Mouse (Mus musculus) 3T3-L1 (cell line): Measurements from ENCODE around the gene Rad50.

ENCODE experiments used
- DNase-seq: peaks from one replicate; pipeline ENCODE4 v3.0.0-alpha.2; 2015; ENCODE audit warnings: low read depth, low spot score

The Rad50 gene

DNA sequence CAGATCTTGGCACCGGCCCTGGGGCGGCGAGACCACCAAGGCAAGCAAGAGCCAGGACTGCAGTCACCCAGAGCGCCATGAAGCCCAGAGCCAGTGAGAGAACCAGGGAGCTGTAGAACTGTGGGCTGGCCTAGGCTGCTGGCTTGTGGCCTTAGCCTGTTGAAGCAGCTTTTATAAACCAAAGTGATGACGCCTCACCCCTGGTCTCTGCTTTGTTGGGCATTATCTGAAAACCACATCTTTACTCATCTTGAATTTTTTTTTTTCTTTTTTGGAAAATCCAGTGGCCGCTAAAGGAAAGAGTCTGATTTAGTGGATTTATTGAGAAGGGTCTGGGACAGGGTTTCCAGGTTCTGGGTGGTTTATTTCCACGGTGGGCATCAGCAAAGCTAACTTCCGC lies 72.6 kb downstream of the Rad50 start, which contains the start of gene Il13:
Il13 (minus strand) TSS at position 147 of the 400 bp plus-strand sequence.
- no peak for DNase-seq

DNA sequence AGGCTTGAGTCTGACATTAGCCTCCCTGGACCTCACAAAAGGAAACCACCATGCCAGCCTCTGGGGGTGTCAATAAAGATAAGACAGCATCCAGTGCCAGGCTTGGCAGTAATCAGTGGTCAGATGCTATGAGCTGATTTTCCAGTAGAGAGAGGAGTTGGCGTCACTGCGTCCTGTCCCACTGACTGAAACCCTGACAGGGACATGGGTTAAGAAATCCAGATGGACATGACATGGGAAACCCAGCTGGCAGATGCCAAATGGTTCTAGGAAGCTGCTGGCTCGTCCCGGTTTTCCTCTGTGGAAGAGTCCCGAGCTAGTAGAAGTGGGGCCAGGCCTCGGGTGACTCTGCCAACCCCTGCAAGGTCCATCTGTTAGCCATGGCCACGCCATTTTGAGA lies 73.5 kb downstream of the Rad50 start:
- DNase-seq: no peak

DNA sequence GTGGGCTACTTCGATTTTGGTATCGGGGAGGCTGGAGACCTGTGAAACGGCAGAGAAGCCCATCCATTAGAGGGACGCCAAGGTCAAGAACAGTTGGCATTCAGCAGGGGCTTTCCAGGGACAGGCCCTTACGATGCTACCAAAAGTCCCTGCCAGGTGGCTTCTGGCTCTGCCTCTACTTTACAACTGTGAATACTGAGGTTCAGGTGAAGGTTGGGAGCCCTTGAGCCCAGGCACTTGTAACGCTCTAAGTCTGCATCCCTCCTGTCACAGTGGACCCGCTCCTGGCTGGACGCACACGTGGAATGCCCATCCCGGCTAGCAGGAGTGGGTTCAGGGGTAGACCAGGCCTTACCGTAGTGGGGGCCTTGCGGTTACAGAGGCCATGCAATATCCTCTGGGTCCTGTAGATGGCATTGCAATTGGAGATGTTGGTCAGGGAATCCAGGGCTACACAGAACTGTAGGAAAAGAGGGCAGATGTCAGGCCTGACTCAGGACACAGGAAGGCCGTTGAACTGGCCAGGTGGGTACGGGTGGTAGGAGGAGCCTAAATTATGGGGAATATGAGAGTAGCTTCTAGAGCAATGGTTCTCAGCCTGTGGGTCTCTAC lies 74.9 kb downstream of the Rad50 start:
- DNase-seq: peak; percentile 11

DNA sequence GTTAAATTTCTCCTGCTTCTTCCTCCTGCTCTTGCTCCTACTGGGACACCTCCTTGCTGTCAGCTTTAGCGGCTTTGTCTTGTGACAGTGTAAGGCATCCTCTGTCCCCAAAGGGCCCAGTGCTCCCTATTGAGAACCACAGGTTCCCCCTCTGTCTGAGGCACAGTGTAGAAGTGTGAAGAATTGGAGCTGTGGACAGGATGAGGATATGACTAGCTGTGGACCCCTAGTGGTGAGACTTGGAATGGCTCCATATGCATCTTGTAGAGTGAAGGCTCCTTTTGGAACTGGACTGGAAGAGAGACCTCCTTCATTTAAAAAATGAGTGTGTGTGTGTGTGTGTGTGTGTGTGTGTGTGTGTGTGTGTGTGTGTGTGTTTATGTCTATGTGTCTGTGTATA lies 79.3 kb downstream of the Rad50 start:
- DNase-seq: peak; percentile 89

DNA sequence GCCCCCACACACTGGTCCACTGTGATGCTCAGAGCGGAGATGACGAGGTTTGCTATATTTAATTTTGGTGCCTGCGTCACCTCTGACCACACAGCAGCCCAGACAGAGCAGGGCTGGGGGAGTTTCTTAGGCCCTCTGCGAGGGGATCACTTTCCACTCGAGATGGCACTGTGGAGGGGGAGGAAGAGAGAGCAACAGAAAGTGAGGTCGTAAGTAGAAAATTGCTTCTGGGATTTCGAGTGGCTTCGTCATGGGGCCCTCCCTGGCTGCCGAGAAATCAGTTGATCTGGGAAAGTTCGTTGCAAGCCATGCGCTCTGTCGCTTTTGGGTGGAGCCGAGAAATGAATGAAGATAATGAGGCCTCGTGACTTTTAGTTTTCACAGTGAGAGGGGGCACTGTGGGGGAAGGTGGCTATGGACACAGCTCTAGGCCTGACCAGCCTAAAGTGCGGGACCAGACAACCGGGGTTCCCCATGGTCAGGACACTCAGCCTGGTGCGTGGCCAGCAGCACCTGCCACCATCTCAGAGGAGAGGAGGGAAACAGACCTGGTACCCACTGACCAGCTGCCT lies 80.2 kb downstream of the Rad50 start:
- DNase-seq: no peak

DNA sequence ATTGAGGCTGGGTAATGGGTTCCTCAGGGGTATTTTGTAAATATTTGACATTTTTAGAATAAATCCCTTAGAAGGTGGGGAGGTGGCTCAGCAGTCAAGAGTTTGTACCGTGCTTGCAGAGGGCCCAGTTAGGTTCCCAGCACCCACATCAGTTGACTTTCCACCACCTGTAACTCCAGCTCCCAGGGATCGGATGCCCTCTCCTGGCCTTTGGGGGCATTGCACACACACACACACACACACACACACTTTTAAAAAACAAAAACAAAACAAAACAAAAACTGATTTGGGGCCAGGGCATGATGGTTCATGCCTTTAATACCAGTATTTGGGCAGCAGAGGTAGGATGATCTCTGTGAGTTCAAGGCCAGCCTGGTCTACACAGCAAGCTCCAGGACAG lies 83.0 kb downstream of the Rad50 start:
- DNase-seq: no peak

DNA sequence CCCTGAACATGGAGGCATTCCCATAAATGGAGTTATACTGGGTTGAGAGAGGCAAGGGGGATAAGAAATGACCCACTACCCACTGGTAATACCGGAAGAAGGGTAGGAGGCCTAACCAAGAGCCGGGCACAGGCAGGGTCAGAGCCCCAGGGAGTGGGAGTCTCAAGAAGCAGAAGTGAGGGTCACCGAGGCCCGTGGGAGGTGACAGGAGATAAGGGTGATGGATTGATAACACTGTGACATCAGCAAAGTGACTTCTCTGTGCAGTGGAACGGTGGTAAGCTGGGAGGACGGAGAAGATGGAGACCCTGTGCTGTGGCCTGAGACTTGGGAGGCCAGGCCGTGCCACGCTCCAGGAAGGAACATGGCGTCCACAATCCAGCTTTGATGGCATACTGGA lies 83.5 kb downstream of the Rad50 start:
- no peak for DNase-seq

DNA sequence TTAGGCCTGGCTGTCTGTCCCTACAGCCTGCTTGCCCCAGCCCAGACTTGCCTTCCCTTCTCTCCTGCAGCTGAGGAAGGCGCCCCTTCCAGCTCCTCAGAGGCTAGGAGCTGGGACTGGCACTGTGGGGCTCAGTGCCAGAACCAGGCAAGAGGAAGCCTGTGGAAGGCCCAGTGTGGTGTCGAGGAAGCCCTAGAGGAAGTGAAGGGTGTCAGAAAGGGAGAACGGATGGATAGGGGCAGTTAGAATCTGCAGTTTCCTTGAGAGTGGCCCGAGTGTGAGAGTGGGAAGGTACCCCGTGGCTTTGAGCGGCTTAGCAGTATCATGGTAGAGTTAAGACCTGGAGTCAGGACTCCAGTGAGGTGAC lies 84.7 kb downstream of the Rad50 start:
- no peak for DNase-seq

DNA sequence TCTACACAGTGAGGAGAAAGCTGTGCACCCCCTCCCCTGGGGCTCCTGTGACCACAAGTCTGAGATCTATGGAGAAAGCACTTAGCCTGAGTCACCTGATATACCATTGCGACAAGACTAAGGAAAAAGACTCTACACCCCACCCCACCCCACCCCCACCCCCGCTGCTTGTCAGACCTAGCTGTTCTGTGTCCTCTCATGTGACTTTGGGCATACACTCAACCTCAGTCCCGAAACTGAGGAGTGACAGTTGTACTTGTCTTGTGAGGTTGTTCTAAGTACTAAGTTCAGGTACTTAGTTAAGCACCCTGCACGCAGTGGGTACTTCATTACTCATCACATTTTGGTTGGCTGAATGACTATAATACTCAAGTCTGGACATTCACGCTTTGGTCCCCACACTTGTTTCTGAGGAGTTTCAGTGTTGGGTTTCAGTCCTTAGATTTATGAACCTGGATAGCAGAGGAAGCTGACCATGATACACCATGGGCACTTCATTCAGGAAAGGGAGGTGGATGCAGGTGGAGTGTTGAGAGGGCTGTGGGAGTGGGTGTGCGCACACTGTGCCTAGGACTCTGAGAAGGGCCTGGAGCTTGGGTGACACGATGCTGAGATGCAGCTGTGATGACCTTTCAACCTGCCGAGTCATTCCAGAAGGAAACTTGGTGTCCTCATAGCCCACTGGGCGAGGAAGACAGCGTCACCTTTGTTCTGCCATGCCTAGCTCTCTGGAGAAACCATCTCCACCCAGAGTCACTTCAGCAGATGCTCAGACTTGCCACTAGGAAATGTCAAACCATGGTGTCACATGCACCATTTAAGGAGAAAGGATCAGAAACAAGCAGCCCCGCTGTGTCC lies 85.3 kb downstream of the Rad50 start:
- peak; percentile 6 for DNase-seq

DNA sequence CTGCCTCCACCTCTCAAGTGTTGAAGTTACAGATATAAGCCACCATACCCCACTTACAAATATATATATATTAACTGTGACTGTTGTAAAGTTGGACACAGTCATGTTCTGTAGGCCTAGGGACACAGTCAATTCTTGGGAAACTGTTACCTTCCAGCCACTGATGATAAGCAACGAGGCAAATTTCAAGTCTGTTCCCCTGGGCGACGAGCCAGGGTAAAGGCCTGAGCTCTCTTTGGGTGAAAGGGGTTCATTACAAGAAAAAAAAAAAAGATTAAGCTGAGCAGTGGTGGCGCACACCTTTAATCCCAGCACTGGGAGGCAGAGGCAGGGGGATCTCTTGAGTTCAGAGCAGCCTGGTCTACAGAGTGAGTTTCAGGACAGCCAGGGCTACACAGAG lies 87.0 kb downstream of the Rad50 start:
- no peak for DNase-seq

DNA sequence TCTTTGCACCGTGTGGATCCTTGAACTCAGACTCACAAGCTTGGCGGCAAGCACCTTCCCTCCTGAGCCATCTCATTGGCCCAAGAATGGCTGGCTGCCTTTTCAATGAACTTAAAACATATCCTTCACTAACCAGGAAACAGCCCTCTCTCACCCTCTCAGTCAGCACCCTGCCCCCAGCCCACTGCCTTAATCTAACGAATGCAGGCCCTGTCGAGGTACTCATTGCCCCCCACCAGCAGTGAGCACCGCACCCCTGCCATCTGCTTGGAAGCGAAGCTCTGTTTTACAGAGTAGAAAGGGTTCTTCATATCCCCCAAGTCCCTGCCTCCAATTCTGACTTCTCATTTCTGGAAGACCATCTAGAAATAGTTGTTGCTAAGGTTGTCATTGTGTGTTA lies 87.7 kb downstream of the Rad50 start:
- no peak for DNase-seq

DNA sequence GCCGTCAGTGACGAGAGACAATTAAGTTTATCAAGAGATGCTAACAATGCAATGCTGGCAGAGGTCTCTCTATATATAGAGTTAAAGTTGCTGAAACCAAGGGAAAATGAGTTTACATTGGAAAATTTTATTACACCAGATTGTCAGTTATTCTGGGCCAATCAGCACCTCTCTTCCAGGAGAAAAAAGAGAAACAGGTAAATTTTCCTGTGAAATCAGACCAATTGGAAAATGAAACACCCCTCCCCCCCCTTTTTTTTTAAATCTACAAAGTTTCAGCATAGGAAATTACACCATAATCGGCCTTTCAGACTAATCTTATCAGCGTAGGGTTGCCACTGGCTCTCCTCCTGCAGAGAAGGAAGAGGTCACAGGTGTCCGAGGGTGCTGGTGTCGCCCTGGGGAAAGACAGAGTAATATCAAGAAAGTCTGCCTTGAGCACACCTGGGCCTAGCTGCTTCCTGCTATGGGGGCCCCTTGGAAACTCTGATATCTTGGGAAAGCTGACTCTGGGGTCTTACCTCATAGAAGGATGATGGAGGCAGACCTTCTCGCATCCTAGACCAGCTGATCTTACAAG lies 88.4 kb downstream of the Rad50 start, which contains the start of gene Il4:
Il4 (minus strand) TSS at position 51 of the 580 bp plus-strand sequence.
- DNase-seq: no peak

DNA sequence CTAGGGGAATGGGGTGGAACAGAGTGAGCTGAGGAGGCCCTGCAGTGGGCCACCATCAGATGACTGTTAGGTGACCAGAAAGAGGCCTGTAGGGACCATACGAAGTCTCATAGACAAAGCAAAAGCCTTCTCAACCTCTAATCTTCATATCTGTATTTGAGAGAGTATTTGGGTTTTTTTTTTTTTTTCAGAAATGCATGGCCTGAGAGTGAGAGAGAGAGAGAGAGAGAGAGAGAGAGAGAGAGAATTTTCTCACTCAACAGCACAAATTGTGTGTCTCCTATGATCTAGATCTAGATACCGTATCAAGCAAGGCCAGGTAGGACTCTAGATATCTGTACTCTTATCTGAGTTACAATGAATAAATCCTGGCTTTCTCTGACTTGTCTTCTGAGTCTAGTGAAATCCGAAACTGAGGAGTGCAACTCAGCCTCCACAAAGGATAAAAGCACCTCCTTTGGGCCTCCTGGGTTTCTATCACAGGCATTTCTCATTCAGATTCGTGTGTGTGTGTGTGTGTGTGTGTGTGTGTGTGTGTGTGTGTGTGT lies 89.5 kb downstream of the Rad50 start:
- no peak for DNase-seq

DNA sequence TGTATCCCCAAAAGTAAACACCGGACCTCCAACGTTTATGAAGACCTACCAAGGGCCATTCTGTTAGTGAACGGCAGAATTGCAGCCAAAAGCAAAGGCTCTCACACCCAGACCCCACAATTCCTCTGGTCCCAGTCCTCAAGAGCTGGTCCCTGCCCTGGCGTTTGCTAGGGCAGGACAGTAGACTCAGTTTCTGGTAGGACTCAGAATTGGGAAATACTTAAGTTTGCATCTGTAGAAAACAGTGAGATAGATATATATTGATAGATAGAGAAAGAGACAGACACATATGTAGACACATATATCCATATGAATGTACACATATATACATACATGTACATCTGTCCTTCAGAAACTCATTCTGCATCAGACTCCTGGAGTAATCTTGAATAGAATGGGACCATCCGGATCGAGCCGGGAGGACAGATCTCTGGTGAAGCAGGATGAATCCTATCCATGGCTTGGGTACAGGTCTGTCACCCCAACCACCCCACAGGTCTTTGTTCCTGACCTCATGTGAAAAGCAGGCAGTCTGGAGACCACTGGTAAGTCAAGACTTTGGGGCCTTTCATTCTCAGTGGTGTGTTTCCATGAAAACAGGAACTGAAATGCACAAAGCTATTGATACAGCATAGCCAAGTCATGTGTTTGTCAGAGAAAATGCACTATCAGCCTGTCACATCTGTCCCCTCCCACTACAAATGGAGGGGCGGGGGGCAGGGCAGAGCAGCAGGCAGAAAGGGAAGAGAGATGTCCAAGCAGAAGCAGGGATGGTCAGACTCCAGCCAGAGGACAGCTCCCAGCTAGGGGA lies 90.2 kb downstream of the Rad50 start:
- no peak for DNase-seq

DNA sequence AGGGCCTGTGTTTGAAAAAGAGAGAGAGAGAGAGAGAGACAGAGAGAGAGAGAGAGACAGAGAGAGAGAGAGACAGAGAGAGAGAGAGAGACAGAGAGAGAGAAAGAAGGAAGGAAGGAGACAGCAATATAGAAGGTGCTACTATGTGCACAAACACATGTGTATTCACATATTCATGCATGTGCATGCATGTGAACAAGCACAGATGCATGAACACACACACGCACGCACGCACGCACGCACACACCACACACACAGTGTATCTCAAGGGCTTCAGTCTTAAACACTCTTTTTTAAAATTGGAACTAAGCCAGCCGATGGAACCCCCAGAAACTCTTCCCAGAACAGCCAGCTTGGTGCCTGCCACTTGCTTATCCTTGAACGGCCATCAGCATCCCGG lies 91.5 kb downstream of the Rad50 start:
- DNase-seq: no peak

DNA sequence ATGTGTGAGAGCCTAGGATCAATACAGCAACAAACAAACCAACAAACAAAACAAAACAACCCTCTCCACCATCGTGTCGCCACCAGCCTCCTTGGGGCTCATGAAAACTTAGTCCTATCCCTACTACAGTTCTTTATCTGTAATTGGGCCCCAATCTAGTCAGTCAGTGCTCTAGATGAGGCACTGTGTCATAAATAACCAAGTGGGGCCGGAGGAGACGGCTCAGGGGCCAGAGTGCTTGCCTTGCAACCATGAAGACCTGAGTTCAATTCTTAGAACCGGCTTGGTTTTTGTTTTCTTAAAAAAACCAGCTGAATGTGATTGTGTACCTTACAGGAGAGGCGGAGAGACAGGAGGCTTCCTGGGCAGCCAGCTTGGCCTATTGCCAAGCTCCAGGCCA lies 91.9 kb downstream of the Rad50 start:
- DNase-seq: no peak

DNA sequence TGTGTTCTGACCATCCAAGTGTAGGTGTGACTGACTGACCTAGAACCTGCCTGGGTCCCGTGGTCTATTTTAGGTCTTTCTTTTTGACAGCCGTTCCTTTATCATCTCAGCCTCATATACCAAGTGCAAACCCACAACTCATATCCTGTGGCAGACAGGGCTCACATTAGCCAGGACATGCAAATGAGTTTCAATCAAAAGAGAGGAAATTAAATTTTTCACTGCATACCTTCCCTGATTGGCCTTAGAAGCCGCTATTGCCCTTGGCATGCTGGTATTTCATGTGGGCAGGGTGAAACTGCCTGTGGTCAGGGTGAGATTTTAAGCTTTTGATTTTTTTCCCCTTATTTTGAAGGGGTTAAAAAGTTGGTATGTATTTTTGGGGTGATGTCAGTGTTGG lies 97.4 kb downstream of the Rad50 start:
- DNase-seq: no peak

DNA sequence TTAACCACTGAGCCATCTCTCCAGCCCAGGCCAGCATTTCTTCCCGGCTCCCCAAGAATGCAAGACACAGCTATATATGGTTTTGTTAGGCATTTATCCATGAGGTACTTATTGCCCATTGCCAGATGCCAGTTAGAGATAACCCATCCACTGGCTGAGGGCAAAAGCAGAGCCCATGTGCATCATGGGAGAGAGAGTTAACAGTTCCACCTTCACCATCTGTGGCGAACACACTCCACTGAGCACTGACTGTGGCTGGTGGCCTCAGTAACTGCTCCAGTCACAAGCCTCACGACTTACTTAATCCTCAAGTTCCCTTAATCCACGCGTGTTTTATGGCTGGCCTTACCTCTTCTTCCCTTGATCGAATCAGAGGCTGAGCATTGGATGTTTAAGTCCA lies 97.9 kb downstream of the Rad50 start:
- no peak for DNase-seq

DNA sequence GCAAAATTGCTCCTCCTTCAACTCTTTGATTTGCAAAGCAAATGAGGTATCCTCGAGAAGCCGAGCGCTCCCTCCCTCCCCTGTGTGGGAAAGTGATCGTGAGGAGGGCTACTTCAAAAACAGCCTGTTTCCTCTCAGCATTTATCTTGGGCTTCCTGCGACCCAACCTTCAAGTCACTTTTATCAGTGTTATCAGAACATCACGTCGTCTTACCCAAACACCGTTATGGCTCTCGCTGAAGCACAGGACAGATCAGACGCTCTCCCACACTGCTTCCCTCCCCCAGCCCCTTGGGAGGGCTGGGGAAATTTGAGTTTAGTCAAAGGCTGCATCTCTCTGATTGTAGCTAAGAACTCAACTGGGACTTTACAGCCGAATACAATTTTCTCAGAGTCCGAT lies 101.5 kb downstream of the Rad50 start:
- DNase-seq: no peak

DNA sequence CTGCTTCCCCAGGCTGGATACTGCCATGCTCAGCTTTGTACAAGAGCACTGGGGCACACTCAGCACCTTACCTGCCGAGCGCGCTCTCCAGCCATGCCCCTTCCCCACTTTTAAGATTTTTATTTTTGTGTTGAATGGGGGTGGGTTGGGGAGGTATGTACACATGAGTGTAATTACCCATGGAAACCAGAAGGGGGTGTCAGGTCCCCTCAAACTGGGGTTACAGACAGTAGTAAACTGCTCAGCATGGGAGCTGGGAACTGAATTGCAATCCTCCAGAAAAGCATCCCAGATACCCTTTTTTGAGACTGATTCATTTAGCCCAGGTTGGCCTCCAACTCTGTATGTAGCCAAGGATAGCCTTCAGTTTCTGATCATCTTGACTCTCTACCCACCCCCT lies 102.1 kb downstream of the Rad50 start:
- DNase-seq: peak; percentile 6
